Mouse (Mus musculus) neural tube, embryonic 14.5 days (tissue): ENCODE results near the gene Ints7. TPM values are rescaled to one million over a fixed set of nuclear protein-coding genes. Genes with fewer than 3 reads are reported as not detected.

Experiments used
- polyA plus RNA-seq: library from polyadenylated mRNA; unstranded; fragments of >200 nt; fragmentation: Nextera tagmentation; extraction: Ambion mirVana; gene quantifications from 2 replicates; pipeline ENCODE4 v1.2.1, GENCODE M21; 2014

The Ints7 gene
- polyA plus RNA-seq, 1 experiment from 2014 or later: 37.6 TPM

Other genes starting within 250 kb of the Ints7 start
- gene Tmem206, start 249.7 kb upstream of the Ints7 start, polyA plus RNA-seq: 36.5 and 37.9 TPM in 2 replicates
- 6.9 and 9.4 TPM in 2 replicates for gene Ppp2r5a, start 172.4 kb upstream of the Ints7 start, polyA plus RNA-seq
- 3.5 and 5.7 TPM in 2 replicates for gene Dtl, start 92 bp upstream of the Ints7 start, polyA plus RNA-seq
- 44.3 and 50.4 TPM in 2 replicates for gene Lpgat1, start 142.2 kb downstream of the Ints7 start, polyA plus RNA-seq
- gene Nek2, start 245.8 kb downstream of the Ints7 start, polyA plus RNA-seq: 1.8 and 3.3 TPM in 2 replicates